Mouse (Mus musculus) midbrain, embryonic 13.5 days (tissue): Measurements from ENCODE around the gene Adgra3. TPM values are rescaled to one million over a fixed set of nuclear protein-coding genes. Genes with fewer than 3 reads are reported as not detected.

Source experiments
- ATAC-seq: fragments of 200-750 bp; cut with Nextera tagmentation; 2 replicates; pipeline ENCODE4 v1.8.0; 2017; ENCODE audit warnings: mild to moderate bottlenecking, moderate TSS enrichment, moderate library complexity
- H3K27ac ChIP-seq: fragments of 300-500 bp; sonication (generic); 2 replicates; pipeline ENCODE4 v1.5.1; 2015; ENCODE audit warnings: inconsistent platforms, mild to moderate bottlenecking, moderate library complexity
- H3K27me3 ChIP-seq: fragments of 300-500 bp; sonication (generic); 2 replicates; pipeline ENCODE4 v1.6.1; 2015; ENCODE audit warnings: mild to moderate bottlenecking, inconsistent platforms
- H3K36me3 ChIP-seq: fragments of 300-500 bp; sonication (generic); 2 replicates; pipeline ENCODE4 v1.6.1; 2015; ENCODE audit warnings: mild to moderate bottlenecking, inconsistent platforms
- H3K4me1 ChIP-seq: fragments of 300-500 bp; sonication (generic); replicated peaks from 2 replicates; pipeline ENCODE4 v1.6.1; 2015; ENCODE audit warnings: inconsistent platforms
- H3K4me2 ChIP-seq: fragments of 300-500 bp; sonication (generic); replicated peaks from 2 replicates; pipeline ENCODE4 v1.6.1; 2015; ENCODE audit warnings: moderate library complexity, mild to moderate bottlenecking, inconsistent platforms
- H3K4me3 ChIP-seq: fragments of 300-500 bp; sonication (generic); replicated peaks from 2 replicates; pipeline ENCODE4 v1.5.1; 2015; ENCODE audit warnings: mild to moderate bottlenecking, inconsistent platforms
- H3K9ac ChIP-seq: fragments of 300-500 bp; sonication (generic); replicated peaks from 2 replicates; pipeline ENCODE4 v1.6.1; 2015; ENCODE audit warnings: mild to moderate bottlenecking, inconsistent platforms
- H3K9me3 ChIP-seq: fragments of 300-500 bp; sonication (generic); 2 replicates; pipeline ENCODE4 v1.6.1; 2016; ENCODE audit warnings: mild to moderate bottlenecking, inconsistent platforms
- WGBS: fragments of 180-500 bp; shearing (Covaris S2); methylation state at CpG from one replicate; pipeline ENCODE4 v1.1.7; 2015; 5-methylcytosine and 5-hydroxymethylcytosine counted together
- polyA plus RNA-seq: library from polyadenylated mRNA; unstranded; fragments of >200 nt; fragmentation: Nextera tagmentation; extraction: Ambion mirVana; gene quantifications from 2 replicates; pipeline ENCODE4 v1.2.1, GENCODE M21; 2015

The Adgra3 gene
- polyA plus RNA-seq = 16.5 and 21.4 TPM in 2 replicates

GRCm38 (mm10) chr5:50058421-50059286 lies at the start of gene Adgra3:
Gene Adgra3 (minus strand): TSS chr5:50059006.
- Histone ChIP-seq H3K4me1 (peaks cover 40% of the 10 kb centered on the region), H3K27me3 (no peaks in the 10 kb centered on the region), H3K4me2 (peak within 1 kb of the TSS; percentile 80), H3K36me3 (no peaks in the 10 kb centered on the region), H3K27ac (peak within 1 kb of the TSS; percentile 82), H3K4me3 (peak within 1 kb of the TSS; percentile 61), H3K9ac (peak within 1 kb of the TSS; percentile 98), H3K9me3 (no peaks in the 10 kb centered on the region)
- 0% methylated on average over 92 of the region's 113 CpGs for WGBS
- peak; percentile 90 for ATAC-seq

- Histone ChIP-seq H3K4me1 (no peaks in the 10 kb centered on the region), H3K27ac (no peak overlapping the region), H3K9ac (no peak overlapping the region), H3K4me3 (no peak overlapping the region), H3K4me2 (no peak overlapping the region), H3K9me3 (no peaks in the 10 kb centered on the region), H3K27me3 (no peaks in the 10 kb centered on the region), H3K36me3 (no peaks in the 10 kb centered on the region)
- whole genome bisulfite sequencing = 89% methylated on average over 1 of the region's 1 CpGs
- no peak for ATAC-seq
These were observed 24.6 kb upstream of the Adgra3 start for GRCm38 (mm10) chr5:50083441-50083840.

DNA sequence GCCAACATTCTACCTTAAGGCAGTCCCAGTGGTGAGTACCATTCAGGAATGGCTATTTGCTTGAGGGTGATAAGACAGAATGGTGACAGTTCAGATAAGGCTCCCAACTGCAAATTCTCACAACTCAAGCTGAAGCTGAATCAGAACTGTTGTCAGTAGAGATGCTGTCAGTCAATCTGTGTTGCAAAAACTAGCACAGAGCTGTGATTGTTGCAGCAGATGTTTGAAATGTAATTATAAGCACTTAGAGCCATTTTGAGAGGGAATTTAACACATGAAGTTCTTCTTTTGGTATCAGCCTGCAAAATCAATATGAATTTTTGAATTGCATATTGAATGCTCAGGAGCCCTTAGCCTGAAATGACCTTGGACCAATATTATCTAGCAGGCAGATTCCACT lies 15.4 kb upstream of the Adgra3 start:
- no peak for ATAC-seq

DNA sequence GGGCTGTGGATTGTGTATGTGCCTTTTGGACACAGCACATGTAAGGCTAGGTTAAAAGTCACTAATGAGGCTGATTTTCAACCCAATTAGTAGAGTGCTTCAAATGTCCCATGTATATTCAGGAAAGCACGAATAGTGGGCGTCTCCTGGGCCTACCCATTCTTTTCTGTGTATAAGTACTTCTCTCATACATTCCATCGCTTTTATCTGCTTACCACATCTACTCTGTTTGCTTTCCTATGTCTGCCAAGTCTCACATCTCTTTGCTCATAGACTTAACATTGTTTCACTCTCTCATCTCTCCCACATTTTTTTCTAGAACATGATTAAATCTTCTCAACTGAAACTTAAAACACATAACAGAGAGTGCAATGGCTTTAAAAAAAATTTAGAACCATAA lies 5.4 kb upstream of the Adgra3 start:
- Histone ChIP-seq H3K9me3 (no peaks in the 10 kb centered on the region), H3K4me3 (no peak overlapping the region), H3K4me1 (peaks cover 4% of the 10 kb centered on the region), H3K36me3 (no peaks in the 10 kb centered on the region), H3K27ac (no peak overlapping the region), H3K4me2 (no peak overlapping the region), H3K27me3 (no peaks in the 10 kb centered on the region), H3K9ac (no peak overlapping the region)
- no peak for ATAC-seq
- 89% methylated on average over 3 of the region's 3 CpGs for WGBS

More for the DNA sequence above, 15.4 kb upstream of the Adgra3 start:
- Histone ChIP-seq H3K4me2 (no peak overlapping the region), H3K9ac (no peak overlapping the region), H3K9me3 (no peaks in the 10 kb centered on the region), H3K27me3 (no peaks in the 10 kb centered on the region), H3K4me1 (no peaks in the 10 kb centered on the region), H3K27ac (no peak overlapping the region), H3K36me3 (no peaks in the 10 kb centered on the region), H3K4me3 (no peak overlapping the region)

DNA sequence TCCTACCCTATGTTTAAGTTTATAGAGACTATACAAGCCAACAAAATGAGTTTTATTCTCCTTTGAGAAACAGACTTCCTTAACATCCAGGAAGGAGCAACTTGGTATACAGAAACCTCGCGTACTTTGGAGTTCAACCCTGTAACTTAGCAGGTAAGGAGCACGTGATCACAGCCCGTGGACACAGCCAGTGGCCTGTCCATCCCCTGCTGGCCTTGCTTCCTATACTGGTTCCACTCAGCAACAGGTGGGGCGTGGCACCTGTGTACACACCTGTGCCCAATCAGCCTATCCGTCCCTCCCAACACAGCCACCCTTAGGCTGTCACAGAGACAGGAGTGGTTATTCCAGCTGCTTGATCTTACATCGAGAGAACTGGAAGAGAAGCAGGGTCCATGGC lies 780 bp upstream of the Adgra3 start:
- Histone ChIP-seq H3K4me1 (peaks cover 36% of the 10 kb centered on the region), H3K9me3 (no peaks in the 10 kb centered on the region), H3K27me3 (no peaks in the 10 kb centered on the region), H3K4me2 (peak overlapping the region; percentile 80), H3K4me3 (peak overlapping the region; percentile 61; the same call in 1 of the 2 replicates), H3K9ac (no peak overlapping the region), H3K27ac (no peak overlapping the region), H3K36me3 (no peaks in the 10 kb centered on the region)
- no peak; the same call in 1 of the 2 replicates for ATAC-seq
- 94% methylated on average over 7 of the region's 7 CpGs for WGBS

DNA sequence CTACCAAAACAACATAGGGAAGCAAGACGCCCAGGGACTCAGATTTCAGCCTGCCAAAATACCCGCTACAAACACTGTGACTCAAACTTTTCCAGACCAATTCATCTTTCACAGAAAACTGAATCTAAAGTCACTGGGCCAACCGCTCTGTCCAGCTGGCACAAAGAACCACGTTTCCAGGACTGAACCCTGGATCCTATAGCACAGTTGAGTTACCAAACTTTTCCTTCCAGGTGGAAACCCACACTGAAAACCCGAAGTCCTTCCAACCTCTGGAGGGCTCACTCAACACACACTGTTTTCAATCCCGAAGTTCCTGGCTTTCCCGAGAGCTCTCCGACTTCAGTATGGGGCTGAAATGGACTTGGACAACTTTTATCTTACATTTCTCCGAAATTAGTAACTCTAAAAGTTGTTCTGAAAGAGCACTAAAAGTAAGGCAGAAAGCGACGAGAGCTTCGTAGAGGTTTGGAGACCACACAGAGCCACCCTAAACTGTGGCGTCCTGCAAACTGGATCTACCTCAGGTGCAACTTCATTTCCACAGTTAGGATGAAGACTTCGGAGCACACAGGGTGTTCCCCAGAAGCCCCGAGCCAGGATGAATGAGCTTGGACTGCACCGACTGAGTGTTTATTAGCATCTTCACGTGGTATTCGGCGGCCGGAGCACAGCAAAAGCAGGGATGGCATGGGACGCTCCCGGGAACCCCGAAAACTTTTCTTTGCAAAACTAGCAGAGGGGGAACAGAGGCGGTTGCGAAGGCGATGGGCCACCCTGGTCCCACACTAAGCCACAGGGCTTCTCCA lies 990 bp downstream of the Adgra3 start:
- H3K27ac ChIP-seq = 0 out of 2 replicates have a peak overlapping the region, but pooled peaks have one; percentile 82

GRCm38 (mm10) chr5:50052456-50052855 lies 6.3 kb downstream of the Adgra3 start:
- Histone ChIP-seq H3K27me3 (no peaks in the 10 kb centered on the region), H3K36me3 (no peaks in the 10 kb centered on the region), H3K4me3 (no peak overlapping the region), H3K4me2 (no peak overlapping the region), H3K9me3 (no peaks in the 10 kb centered on the region), H3K27ac (no peak overlapping the region), H3K4me1 (peaks cover 75% of the 10 kb centered on the region), H3K9ac (no peak overlapping the region)
- no peak for ATAC-seq
- WGBS = 64% methylated on average over 4 of the region's 4 CpGs

More for the DNA sequence above, 990 bp downstream of the Adgra3 start:
- ATAC-seq = no peak; the same call in 1 of the 2 replicates
- H3K4me1 ChIP-seq = peaks cover 40% of the 10 kb centered on the region
- peak overlapping the region; percentile 98 for H3K9ac ChIP-seq
- no peaks in the 10 kb centered on the region for H3K27me3 ChIP-seq
- peak overlapping the region; percentile 61 for H3K4me3 ChIP-seq
- 2% methylated on average over 26 of the region's 26 CpGs for WGBS
- peak overlapping the region; percentile 80 for H3K4me2 ChIP-seq
- no peaks in the 10 kb centered on the region for H3K9me3 ChIP-seq
- no peaks in the 10 kb centered on the region for H3K36me3 ChIP-seq

- Histone ChIP-seq H3K27ac (peak overlapping the region; percentile 35; the same call in 1 of the 2 replicates), H3K27me3 (no peaks in the 10 kb centered on the region), H3K4me3 (no peak overlapping the region), H3K36me3 (no peaks in the 10 kb centered on the region), H3K9ac (no peak overlapping the region), H3K9me3 (no peaks in the 10 kb centered on the region), H3K4me2 (peak overlapping the region; percentile 9; the same call in 1 of the 2 replicates), H3K4me1 (peaks cover 59% of the 10 kb centered on the region)
- whole genome bisulfite sequencing = 23% methylated on average over 21 of the region's 21 CpGs
- ATAC-seq = peak; percentile 64
These were observed 8.0 kb downstream of the Adgra3 start for GRCm38 (mm10) chr5:50050668-50051425.

- Histone ChIP-seq H3K27ac (peak overlapping the region; percentile 25; the same call in 1 of the 2 replicates), H3K9me3 (no peaks in the 10 kb centered on the region), H3K4me2 (no peak overlapping the region), H3K4me1 (peaks cover 52% of the 10 kb centered on the region), H3K27me3 (no peaks in the 10 kb centered on the region), H3K36me3 (no peaks in the 10 kb centered on the region), H3K9ac (no peak overlapping the region), H3K4me3 (no peak overlapping the region)
- WGBS = 33% methylated on average over 3 of the region's 3 CpGs
- ATAC-seq = peak; percentile 35; the same call in 1 of the 2 replicates
These were observed 8.8 kb downstream of the Adgra3 start for GRCm38 (mm10) chr5:50050037-50050436.

DNA sequence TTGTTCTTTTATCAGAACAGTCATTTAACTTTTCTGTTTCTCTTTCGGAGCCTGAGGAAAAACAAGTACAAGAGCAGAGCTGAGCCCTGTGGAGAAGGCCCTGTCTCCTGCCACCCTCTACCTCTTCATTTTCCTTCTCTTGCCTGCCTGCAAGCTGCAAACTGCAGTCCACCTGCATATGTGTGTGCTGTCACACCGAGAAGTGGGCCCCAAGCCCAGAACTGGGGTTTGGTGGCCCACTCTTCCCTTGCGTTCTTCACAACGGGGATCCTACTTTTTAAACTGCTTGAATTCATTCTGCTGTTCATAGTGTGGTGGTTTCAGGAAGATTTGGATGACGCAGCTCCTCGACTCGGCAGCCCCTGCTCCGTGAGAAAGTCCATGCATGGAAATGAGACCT lies 9.3 kb downstream of the Adgra3 start:
- WGBS = 54% methylated on average over 8 of the region's 8 CpGs
- no peaks in the 10 kb centered on the region for H3K36me3 ChIP-seq
- H3K9ac ChIP-seq = no peak overlapping the region
- no peak for ATAC-seq
- H3K4me2 ChIP-seq = no peak overlapping the region
- H3K27me3 ChIP-seq = no peaks in the 10 kb centered on the region
- H3K9me3 ChIP-seq = no peaks in the 10 kb centered on the region
- no peak overlapping the region for H3K4me3 ChIP-seq
- H3K27ac ChIP-seq = 0 out of 2 replicates have a peak overlapping the region, but pooled peaks have one; percentile 25
- H3K4me1 ChIP-seq = peaks cover 50% of the 10 kb centered on the region

GRCm38 (mm10) chr5:50048960-50049359 lies 9.8 kb downstream of the Adgra3 start:
- Histone ChIP-seq H3K9ac (no peak overlapping the region), H3K9me3 (no peaks in the 10 kb centered on the region), H3K27me3 (no peaks in the 10 kb centered on the region), H3K4me3 (no peak overlapping the region), H3K4me1 (peaks cover 47% of the 10 kb centered on the region), H3K27ac (no peak overlapping the region), H3K36me3 (no peaks in the 10 kb centered on the region), H3K4me2 (no peak overlapping the region)
- no peak for ATAC-seq
- WGBS = 67% methylated on average over 7 of the region's 7 CpGs
